Mouse (Mus musculus) megakaryocyte, embryonic 14.5 days (primary cell): ENCODE measurements around the gene C1qc.

Experiments used
- FLI1 ChIP-seq: IDR thresholded peaks from 2 replicates; pipeline ENCODE4 v1.6.1; 2012; ENCODE audit warnings: low read length, inconsistent platforms, mixed read lengths
- GATA1 ChIP-seq: IDR thresholded peaks from 3 replicates; pipeline ENCODE4 v1.6.1; 2012; ENCODE audit warnings: mixed read lengths, low read length, inconsistent platforms, borderline replicate concordance

- TF ChIP-seq FLI1 (no peak), GATA1 (no peak)
These were observed 23.7 kb upstream of the C1qc start for GRCm38 (mm10) chr4:136916359-136917164.
